Mouse (Mus musculus) heart, embryonic 15.5 days (tissue): ENCODE measurements around the gene Pik3c2g. TPM values are rescaled to one million over a fixed set of nuclear protein-coding genes. Genes with fewer than 3 reads are reported as not detected.

Experiments
- ATAC-seq: fragments of 200-750 bp; cut with Nextera tagmentation; replicated peaks from 2 replicates; pipeline ENCODE4 v1.8.0; 2017; ENCODE audit warnings: low read depth, moderate TSS enrichment; ENCODE audit not compliant: insufficient number of reproducible peaks, insufficient read depth, low FRiP score
- H3K27ac ChIP-seq: fragments of 300-500 bp; sonication (generic); 2 replicates; pipeline ENCODE4 v1.5.1; 2015; ENCODE audit warnings: mild to moderate bottlenecking, inconsistent platforms
- H3K27me3 ChIP-seq: fragments of 300-500 bp; sonication (generic); 2 replicates; pipeline ENCODE4 v1.6.1; 2015; ENCODE audit warnings: inconsistent platforms
- H3K36me3 ChIP-seq: fragments of 300-500 bp; sonication (generic); 2 replicates; pipeline ENCODE4 v1.6.1; 2015; ENCODE audit warnings: mild to moderate bottlenecking, inconsistent platforms
- H3K4me1 ChIP-seq: fragments of 300-500 bp; sonication (generic); replicated peaks from 2 replicates; pipeline ENCODE4 v1.6.1; 2015; ENCODE audit warnings: inconsistent platforms
- H3K4me2 ChIP-seq: fragments of 300-500 bp; sonication (generic); 2 replicates; pipeline ENCODE4 v1.6.1; 2015; ENCODE audit warnings: inconsistent platforms, mild to moderate bottlenecking, moderate library complexity
- H3K4me3 ChIP-seq: fragments of 300-500 bp; sonication (generic); 2 replicates; pipeline ENCODE4 v1.5.1; 2015; ENCODE audit warnings: mild to moderate bottlenecking, inconsistent platforms
- H3K9ac ChIP-seq: fragments of 300-500 bp; sonication (generic); 2 replicates; pipeline ENCODE4 v1.6.1; 2015; ENCODE audit warnings: mild to moderate bottlenecking, inconsistent platforms
- H3K9me3 ChIP-seq: fragments of 300-500 bp; sonication (generic); replicated peaks from 2 replicates; pipeline ENCODE4 v1.6.1; 2016; ENCODE audit warnings: inconsistent platforms
- WGBS: fragments of 180-500 bp; shearing (Covaris S2); methylation state at CpG from one replicate; pipeline ENCODE4 v1.1.7; 2015; ENCODE audit warnings: mixed read lengths; 5-methylcytosine and 5-hydroxymethylcytosine counted together
- polyA plus RNA-seq: library from polyadenylated mRNA; unstranded; fragments of >200 nt; fragmentation: Nextera tagmentation; extraction: Ambion mirVana; gene quantifications from 2 replicates; pipeline ENCODE4 v1.2.1, GENCODE M21; 2015

Pik3c2g gene
- polyA plus RNA-seq, 1 experiment from 2014 or later: 0.20 TPM

DNA sequence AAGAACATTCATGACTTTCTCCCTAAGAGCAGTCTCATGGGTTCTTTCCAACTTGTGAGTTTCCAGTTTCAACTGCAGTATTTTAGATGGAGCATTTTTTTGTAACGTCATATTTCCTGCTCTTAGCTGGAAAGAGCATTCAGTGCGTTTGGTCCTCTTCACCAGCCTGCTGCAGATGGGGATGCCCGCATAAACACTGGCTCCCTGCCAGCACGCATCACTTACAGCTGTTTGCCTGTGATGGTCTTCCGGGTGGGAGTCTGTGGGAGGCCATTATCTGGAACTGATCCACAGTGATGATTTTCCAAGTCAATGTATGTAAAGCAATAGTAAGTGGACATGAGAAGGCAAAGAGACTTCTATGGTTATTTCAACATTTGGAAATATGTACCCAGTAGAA is 151.3 kb downstream of the Pik3c2g start:
- Histone ChIP-seq H3K4me2 (no peak overlapping the region), H3K4me1 (no peaks in the 10 kb centered on the region), H3K27me3 (no peaks in the 10 kb centered on the region), H3K9ac (no peak overlapping the region), H3K36me3 (no peaks in the 10 kb centered on the region), H3K27ac (no peak overlapping the region), H3K9me3 (no peaks in the 10 kb centered on the region), H3K4me3 (no peak overlapping the region)
- no peak for ATAC-seq
- WGBS: 61% methylated on average over 5 of the region's 5 CpGs

DNA sequence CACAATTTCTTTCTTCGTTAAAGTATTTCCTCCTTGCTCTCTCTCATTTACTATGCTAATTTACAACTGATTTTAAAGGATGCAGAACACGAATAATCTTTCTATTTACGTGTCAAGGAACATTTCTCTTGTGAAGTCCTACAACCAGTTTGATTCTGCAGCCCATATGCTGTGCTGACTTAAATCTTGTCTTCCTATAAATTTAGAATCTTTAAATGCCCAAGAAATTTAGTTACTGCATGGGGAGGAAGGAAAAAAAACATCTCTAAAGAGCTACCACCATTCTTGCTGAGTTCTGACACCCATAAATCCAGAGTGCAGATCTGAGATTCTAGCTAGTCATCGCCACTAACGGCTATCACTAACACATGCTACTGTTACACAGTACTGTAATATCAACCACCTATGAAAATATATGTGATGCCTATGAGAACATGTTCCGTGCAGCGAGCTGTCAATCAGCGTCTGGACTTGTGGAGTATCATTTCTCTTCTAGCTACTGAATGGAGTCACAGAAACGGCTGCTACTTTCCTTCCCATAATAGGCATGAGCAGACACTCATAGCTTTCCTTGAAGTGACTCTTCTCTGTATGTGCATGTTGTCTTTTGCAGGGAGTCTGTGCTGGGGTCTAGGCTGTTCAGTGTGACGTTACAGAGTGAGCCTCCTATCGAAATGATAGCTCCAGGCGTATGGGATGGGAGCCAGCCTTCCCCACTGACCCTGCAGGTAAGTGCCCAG is 155.8 kb downstream of the Pik3c2g start:
- 76% methylated on average over 12 of the region's 12 CpGs for WGBS
- no peak for ATAC-seq

DNA sequence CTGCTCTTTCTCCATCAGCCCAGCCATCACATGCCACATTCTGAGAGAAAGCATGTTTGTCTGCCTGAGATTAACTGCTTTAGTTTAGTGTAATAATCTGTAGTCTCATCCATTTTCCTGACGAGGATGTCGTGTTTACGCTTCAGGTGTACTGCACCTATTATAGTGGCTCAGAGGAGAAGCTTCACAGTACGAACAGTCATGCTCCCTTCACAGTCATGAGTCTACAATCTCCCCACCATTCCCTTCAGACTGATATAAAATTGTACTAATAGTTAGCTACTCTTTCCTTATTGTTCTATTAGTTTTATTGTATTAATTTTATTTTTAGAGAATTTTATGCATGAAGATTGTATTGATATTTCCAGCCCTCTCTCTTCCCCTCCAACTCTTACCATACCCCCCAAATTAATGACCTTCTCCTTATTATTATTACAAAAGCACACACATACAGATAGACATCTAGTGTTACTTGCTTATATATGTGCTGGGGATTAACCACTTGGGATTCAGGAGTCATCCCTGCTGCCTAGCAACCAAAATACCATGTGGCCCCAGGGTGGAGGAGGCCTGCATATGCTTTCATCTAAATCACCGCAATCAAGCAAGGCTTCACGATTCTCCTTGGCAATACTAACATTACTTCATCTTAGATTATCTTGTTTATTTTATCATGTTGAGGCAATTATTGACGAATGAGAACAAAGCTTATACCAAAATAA is 159.9 kb downstream of the Pik3c2g start:
- no peak overlapping the region for H3K27ac ChIP-seq
- no peak for ATAC-seq
- 83% methylated on average over 7 of the region's 7 CpGs for WGBS

More for the DNA sequence above, 155.8 kb downstream of the Pik3c2g start:
- Histone ChIP-seq H3K9me3 (no peaks in the 10 kb centered on the region), H3K9ac (no peak overlapping the region), H3K27me3 (no peaks in the 10 kb centered on the region), H3K4me2 (no peak overlapping the region), H3K4me3 (no peak overlapping the region), H3K36me3 (no peaks in the 10 kb centered on the region), H3K4me1 (no peaks in the 10 kb centered on the region), H3K27ac (no peak overlapping the region)

GRCm38 (mm10) chr6:139748091-139748771 is 161.2 kb downstream of the Pik3c2g start:
- Histone ChIP-seq H3K4me1 (no peaks in the 10 kb centered on the region), H3K4me2 (no peak overlapping the region), H3K9ac (no peak overlapping the region), H3K9me3 (no peaks in the 10 kb centered on the region), H3K27ac (no peak overlapping the region), H3K4me3 (no peak overlapping the region), H3K27me3 (no peaks in the 10 kb centered on the region), H3K36me3 (no peaks in the 10 kb centered on the region)
- WGBS: 75% methylated on average over 13 of the region's 13 CpGs
- no peak for ATAC-seq

More for the DNA sequence above, 159.9 kb downstream of the Pik3c2g start:
- Histone ChIP-seq H3K4me1 (no peaks in the 10 kb centered on the region), H3K27me3 (no peaks in the 10 kb centered on the region), H3K4me3 (no peak overlapping the region), H3K4me2 (no peak overlapping the region), H3K9ac (no peak overlapping the region), H3K36me3 (no peaks in the 10 kb centered on the region), H3K9me3 (no peaks in the 10 kb centered on the region)

DNA sequence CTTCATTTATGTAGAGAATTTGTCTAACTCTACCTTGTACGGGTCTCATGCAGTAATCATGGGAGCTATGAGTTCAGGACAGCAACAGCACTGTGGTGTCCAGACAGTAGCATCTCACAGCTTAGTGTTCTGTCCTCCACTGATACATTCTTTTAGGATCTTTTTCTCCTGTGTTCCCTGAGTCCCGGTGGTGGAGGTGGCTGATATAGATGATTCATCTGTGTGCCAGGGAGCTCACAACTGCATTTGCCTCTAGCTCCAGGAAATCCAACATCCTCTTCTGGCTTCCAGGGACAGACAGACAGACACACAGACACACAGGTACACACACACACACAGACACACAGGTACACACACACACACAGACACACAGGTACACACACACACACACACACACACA is 163.6 kb downstream of the Pik3c2g start:
- Histone ChIP-seq H3K4me2 (no peak overlapping the region), H3K9me3 (no peaks in the 10 kb centered on the region), H3K36me3 (no peaks in the 10 kb centered on the region), H3K4me3 (no peak overlapping the region), H3K4me1 (no peaks in the 10 kb centered on the region), H3K9ac (no peak overlapping the region), H3K27me3 (no peaks in the 10 kb centered on the region), H3K27ac (no peak overlapping the region)
- no peak for ATAC-seq
- WGBS: 67% methylated on average over 2 of the region's 2 CpGs

DNA sequence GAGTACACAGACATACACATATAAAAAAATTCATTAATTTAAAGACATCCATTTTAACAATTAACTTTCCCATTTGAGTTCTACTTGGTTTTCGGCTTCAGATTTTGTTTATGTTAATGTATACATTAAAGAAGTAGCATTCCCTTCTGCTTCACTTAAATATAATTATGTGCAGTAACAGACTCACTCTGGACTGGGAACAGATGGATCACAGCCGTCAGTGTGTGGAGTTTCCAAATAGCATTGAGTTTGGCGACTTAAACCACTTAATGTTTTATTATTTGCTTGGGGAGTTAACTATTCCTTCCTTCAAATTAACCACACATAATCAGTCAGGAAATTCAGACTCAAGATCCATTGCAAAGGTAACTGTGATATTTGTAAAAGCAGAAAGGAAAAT is 164.0 kb downstream of the Pik3c2g start:
- Histone ChIP-seq H3K9ac (no peak overlapping the region), H3K27ac (no peak overlapping the region), H3K36me3 (no peaks in the 10 kb centered on the region), H3K4me1 (no peaks in the 10 kb centered on the region), H3K4me2 (no peak overlapping the region), H3K4me3 (no peak overlapping the region), H3K9me3 (no peaks in the 10 kb centered on the region), H3K27me3 (no peaks in the 10 kb centered on the region)
- WGBS: 60% methylated on average over 3 of the region's 3 CpGs
- ATAC-seq: no peak

GRCm38 (mm10) chr6:139757876-139758275 is 170.9 kb downstream of the Pik3c2g start:
- Histone ChIP-seq H3K36me3 (no peaks in the 10 kb centered on the region), H3K4me3 (no peak overlapping the region), H3K9me3 (no peaks in the 10 kb centered on the region), H3K27ac (no peak overlapping the region), H3K4me2 (no peak overlapping the region), H3K27me3 (no peaks in the 10 kb centered on the region), H3K4me1 (no peaks in the 10 kb centered on the region), H3K9ac (no peak overlapping the region)
- 44% methylated on average over 8 of the region's 8 CpGs for WGBS
- ATAC-seq: no peak

- 49% methylated on average over 4 of the region's 4 CpGs for WGBS
- Histone ChIP-seq H3K4me2 (no peak overlapping the region), H3K27me3 (no peaks in the 10 kb centered on the region), H3K9ac (no peak overlapping the region), H3K4me3 (no peak overlapping the region), H3K36me3 (no peaks in the 10 kb centered on the region), H3K4me1 (no peaks in the 10 kb centered on the region), H3K9me3 (no peaks in the 10 kb centered on the region), H3K27ac (no peak overlapping the region)
- ATAC-seq: no peak
Observed at GRCm38 (mm10) chr6:139760978-139761377, 174.0 kb downstream of the Pik3c2g start.

- WGBS: 72% methylated on average over 3 of the region's 3 CpGs
- no peak overlapping the region for H3K4me2 ChIP-seq
- H3K27ac ChIP-seq: no peak overlapping the region
- H3K36me3 ChIP-seq: no peaks in the 10 kb centered on the region
- no peaks in the 10 kb centered on the region for H3K9me3 ChIP-seq
- H3K27me3 ChIP-seq: no peaks in the 10 kb centered on the region
- H3K9ac ChIP-seq: no peak overlapping the region
- H3K4me3 ChIP-seq: no peak overlapping the region
- no peaks in the 10 kb centered on the region for H3K4me1 ChIP-seq
- no peak for ATAC-seq
Observed at GRCm38 (mm10) chr6:139764398-139764797, 177.4 kb downstream of the Pik3c2g start.

GRCm38 (mm10) chr6:139769744-139770473 is 182.9 kb downstream of the Pik3c2g start:
- Histone ChIP-seq H3K36me3 (no peaks in the 10 kb centered on the region), H3K27ac (no peak overlapping the region), H3K4me1 (no peaks in the 10 kb centered on the region), H3K27me3 (no peaks in the 10 kb centered on the region), H3K4me2 (no peak overlapping the region), H3K9me3 (no peaks in the 10 kb centered on the region), H3K4me3 (no peak overlapping the region), H3K9ac (no peak overlapping the region)
- 76% methylated on average over 7 of the region's 7 CpGs for WGBS
- no peak for ATAC-seq

GRCm38 (mm10) chr6:139770535-139770934 is 183.5 kb downstream of the Pik3c2g start:
- 45% methylated on average over 3 of the region's 3 CpGs for WGBS
- Histone ChIP-seq H3K36me3 (no peaks in the 10 kb centered on the region), H3K27me3 (no peaks in the 10 kb centered on the region), H3K9me3 (no peaks in the 10 kb centered on the region), H3K9ac (no peak overlapping the region), H3K4me3 (no peak overlapping the region), H3K27ac (no peak overlapping the region), H3K4me2 (no peak overlapping the region), H3K4me1 (no peaks in the 10 kb centered on the region)
- ATAC-seq: no peak
